Mouse (Mus musculus): ENCODE measurements around the gene Dnm1. TPM values are rescaled to one million over a fixed set of nuclear protein-coding genes. Genes with fewer than 3 reads are reported as not detected.

Dnm1 gene
- polyA plus RNA-seq, 1 experiment from 2014 or later = 7.0 TPM

DNA sequence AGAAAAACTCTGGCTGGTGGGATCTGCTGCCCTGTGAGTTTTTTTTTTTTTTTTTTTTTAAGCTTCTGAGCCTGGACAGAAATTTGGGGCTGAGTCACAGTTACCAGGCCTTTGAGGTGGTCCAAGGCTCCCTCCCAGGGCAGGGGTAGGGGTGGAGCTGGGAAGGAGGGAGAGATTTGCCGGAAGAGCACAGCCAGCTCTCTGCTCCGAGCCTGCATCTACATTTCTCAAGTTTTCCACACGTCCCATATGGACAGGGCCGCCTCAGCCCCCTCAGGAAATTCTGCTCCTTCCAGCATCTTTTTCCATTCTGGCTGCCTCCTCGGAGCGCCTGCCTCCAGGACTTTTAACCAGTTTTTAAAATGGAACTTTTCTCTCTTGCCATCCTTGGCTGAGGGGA, 23.6 kb downstream of the Dnm1 start:
- no peak overlapping the region for H3K4me2 ChIP-seq
- H3K4me1 ChIP-seq = no peaks in the 10 kb centered on the region
- no peak overlapping the region for H3K9ac ChIP-seq
- H3K4me3 ChIP-seq = no peak overlapping the region
- no peaks in the 10 kb centered on the region for H3K36me3 ChIP-seq
- no peak overlapping the region for H3K27ac ChIP-seq
- ATAC-seq (ENCODE audit: borderline replicate concordance, extremely low read depth, low FRiP score, low TSS enrichment) = no peak
- H3K9me3 ChIP-seq = no peaks in the 10 kb centered on the region
- H3K27me3 ChIP-seq = no peaks in the 10 kb centered on the region
- 50% methylated on average over 6 of the region's 6 CpGs for WGBS

DNA sequence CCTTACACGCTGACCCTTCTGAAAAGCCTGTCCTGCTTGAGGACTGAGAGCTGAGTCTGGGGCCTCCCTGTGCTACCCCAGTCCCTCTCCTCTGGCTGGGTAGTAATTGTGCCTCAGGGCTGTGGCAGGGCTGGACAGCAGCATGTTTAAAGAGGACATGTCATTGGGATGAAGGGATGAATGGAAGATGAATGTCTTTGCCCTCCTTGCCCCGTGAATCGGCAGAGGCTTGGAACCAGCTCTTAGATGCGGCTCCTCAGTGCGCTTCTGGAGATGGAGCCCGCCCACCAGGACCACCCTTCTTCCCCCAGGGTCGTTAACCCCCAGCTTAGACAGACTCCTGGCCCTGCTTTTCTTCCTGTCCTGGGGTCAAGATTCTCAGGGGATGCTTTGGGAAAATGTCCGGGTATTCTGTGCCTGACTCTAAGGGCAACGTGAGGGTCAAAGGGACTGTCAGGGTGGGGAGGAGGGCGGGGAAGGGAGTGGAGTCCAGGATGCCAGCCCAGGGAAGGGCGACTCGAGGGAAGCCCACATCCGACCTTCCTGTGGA, 24.2 kb downstream of the Dnm1 start:
- Histone ChIP-seq H3K4me2 (no peak overlapping the region), H3K4me1 (no peaks in the 10 kb centered on the region), H3K27me3 (no peaks in the 10 kb centered on the region), H3K4me3 (no peak overlapping the region), H3K27ac (no peak overlapping the region), H3K9ac (no peak overlapping the region), H3K36me3 (no peaks in the 10 kb centered on the region), H3K9me3 (no peaks in the 10 kb centered on the region)
- no peak for ATAC-seq (ENCODE audit: borderline replicate concordance, extremely low read depth, low FRiP score, low TSS enrichment)
- 40% methylated on average over 13 of the region's 13 CpGs for WGBS

DNA sequence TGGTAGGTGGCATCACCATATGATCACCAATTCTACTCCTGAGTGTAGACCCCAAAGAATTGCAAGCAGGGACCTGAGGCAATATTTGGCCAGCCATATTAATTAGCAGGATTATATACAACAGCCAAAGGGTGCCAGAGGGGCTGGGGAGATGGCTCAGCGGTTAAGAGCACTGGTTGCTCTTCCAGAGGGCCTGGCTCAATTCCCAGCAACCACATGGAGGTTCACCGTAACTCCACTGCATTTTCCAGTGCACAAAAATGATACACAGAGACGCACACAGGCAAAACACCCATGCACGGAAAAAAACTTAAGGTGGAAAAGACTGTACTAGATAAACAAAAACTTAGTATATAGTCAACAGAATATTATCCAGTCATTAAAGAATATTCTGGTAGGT, 25.9 kb downstream of the Dnm1 start:
- WGBS = 61% methylated on average over 4 of the region's 4 CpGs
- Histone ChIP-seq H3K9me3 (no peaks in the 10 kb centered on the region), H3K4me1 (no peaks in the 10 kb centered on the region), H3K27me3 (no peaks in the 10 kb centered on the region), H3K4me3 (no peak overlapping the region), H3K9ac (no peak overlapping the region), H3K27ac (no peak overlapping the region), H3K36me3 (no peaks in the 10 kb centered on the region), H3K4me2 (no peak overlapping the region)
- ATAC-seq (ENCODE audit: borderline replicate concordance, extremely low read depth, low FRiP score, low TSS enrichment) = no peak

DNA sequence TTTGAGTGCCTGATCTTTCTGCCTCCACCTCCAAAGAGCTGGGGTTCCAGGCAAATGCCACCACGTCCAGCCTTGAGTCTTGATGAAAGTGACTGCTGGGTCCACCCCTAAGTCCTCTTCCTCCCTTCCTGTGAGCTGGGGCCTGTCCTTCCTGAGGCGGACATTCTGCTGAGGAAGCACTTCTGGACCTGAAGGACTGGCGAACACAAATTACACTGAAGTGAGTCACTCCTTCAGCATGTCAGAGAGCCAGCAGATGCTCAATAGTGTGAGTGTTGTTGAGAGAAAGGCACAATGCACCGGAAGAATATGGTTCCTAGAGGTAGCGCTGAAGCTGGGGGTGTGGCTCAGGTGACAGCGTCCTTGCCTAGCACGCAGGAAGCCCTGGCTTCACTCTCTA, 27.8 kb downstream of the Dnm1 start:
- no peak for ATAC-seq (ENCODE audit: borderline replicate concordance, extremely low read depth, low FRiP score, low TSS enrichment)
- no peaks in the 10 kb centered on the region for H3K9me3 ChIP-seq
- 0 out of 2 replicates have a peak overlapping the region, but pooled peaks have one; percentile 1 for H3K27ac ChIP-seq
- no peak overlapping the region for H3K9ac ChIP-seq
- no peaks in the 10 kb centered on the region for H3K36me3 ChIP-seq
- H3K4me1 ChIP-seq = peaks cover 6% of the 10 kb centered on the region
- no peak overlapping the region for H3K4me3 ChIP-seq
- H3K4me2 ChIP-seq = no peak overlapping the region
- H3K27me3 ChIP-seq = no peaks in the 10 kb centered on the region
- 28% methylated on average over 7 of the region's 7 CpGs for WGBS

DNA sequence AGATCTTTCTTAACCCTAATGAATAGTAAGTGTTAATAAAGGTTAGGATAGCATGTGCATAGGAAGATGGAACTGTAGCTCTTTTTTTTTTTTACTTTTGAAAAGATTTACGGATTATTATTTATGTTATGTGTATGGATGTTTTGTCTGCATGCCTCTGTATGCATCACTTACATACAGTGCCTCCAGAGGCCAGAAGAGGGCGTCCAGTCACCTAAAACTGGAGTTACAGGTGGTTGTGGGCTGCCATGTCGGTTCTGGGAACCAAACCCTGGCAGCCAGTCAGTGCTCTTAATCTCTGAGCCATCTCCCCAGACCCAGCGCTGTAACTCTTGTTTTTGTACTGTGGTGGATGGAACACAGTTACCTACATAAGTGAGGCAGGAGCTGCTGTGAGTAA, 28.8 kb downstream of the Dnm1 start:
- Histone ChIP-seq H3K27me3 (no peaks in the 10 kb centered on the region), H3K27ac (no peak overlapping the region), H3K4me3 (no peak overlapping the region), H3K9me3 (no peaks in the 10 kb centered on the region), H3K36me3 (no peaks in the 10 kb centered on the region), H3K9ac (no peak overlapping the region), H3K4me1 (peaks cover 16% of the 10 kb centered on the region), H3K4me2 (no peak overlapping the region)
- 54% methylated on average over 4 of the region's 4 CpGs for WGBS
- no peak for ATAC-seq (ENCODE audit: borderline replicate concordance, extremely low read depth, low FRiP score, low TSS enrichment)

DNA sequence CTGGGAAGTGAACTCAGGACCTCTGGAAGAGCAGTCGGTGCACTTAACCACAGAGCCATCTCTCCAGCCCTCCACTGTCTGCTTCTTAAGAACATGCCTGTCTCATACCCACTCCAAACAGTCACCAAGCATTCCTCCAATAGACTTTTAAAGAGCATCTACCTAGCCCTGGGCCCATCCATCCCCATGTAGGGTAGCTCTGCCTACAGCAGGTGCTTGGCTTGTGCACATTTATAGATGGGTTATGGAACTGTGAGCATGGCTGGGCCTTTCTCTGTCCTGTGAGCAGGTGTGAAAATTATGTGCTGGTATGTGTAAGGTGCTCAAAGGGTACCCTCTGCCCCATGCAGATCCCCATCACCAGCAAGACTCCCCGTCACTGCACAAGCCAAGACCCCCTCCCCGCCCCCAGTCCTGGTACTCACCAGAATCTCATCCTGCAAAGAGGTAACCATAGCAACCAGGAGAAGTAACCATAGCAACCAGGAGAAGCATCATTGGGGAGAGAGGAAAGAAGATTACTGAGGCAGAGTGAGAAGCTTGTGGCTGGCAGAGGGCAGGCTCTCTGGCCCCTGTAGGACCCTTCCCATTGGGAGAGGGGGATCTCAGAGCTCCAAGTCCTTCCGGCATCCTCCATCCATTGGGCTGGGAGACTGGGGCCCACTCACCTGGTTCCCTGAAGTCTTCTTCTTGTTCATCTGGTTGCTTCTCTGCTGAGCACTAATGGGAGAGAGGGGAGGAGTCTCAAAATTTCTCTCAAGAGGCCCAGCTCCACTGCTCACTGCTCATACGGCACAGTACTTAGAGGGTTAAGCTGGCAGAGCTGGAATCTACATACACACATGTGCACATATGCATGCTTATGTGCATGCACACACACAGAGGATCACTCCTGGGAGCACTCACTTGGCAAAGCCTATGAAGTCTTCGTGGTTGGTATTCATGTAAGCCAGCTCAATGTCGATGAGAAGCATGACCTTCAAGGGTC, 30.1 kb downstream of the Dnm1 start:
- 78% methylated on average over 7 of the region's 7 CpGs for WGBS
- no peaks in the 10 kb centered on the region for H3K9me3 ChIP-seq
- H3K27ac ChIP-seq = no peak overlapping the region
- no peaks in the 10 kb centered on the region for H3K27me3 ChIP-seq
- no peak for ATAC-seq (ENCODE audit: borderline replicate concordance, extremely low read depth, low FRiP score, low TSS enrichment)
- H3K4me2 ChIP-seq = no peak overlapping the region
- no peaks in the 10 kb centered on the region for H3K36me3 ChIP-seq
- H3K4me1 ChIP-seq = peaks cover 27% of the 10 kb centered on the region
- no peak overlapping the region for H3K4me3 ChIP-seq
- no peak overlapping the region for H3K9ac ChIP-seq

DNA sequence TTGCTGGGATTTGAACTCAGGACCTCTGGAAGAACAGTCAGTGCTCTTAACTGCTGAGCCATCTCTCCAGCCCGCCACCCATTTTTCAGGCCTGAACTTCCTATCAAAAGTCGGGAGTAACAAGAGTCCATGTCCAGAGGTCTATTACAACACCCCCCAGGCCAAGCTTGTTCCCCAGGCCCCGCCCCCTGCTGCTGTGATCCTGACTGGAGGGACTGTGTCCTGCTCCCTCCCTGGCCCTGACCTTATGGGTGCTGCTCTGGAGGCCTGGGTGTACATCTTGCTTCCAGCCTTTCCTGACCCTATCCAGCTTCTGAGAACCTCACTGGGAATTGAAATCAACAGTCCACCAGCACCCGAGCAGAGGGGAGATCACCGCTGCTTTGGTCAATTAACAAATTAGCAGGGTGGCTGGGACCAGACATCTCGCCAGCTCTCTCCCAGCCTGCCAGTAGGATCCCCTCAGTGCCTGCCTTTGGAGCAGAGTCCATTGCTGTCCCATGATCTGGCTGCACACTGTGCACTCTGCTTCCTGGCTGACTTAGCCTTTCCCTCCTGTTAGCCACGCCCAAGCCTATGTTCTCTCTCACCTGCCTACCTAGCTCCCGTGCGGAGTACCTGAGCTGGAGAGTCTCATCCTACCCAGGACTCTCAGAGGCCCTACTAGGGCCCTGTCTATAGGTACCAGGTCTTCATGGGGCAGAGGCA, 31.4 kb downstream of the Dnm1 start:
- H3K27ac ChIP-seq = no peak overlapping the region
- ATAC-seq (ENCODE audit: borderline replicate concordance, extremely low read depth, low FRiP score, low TSS enrichment) = no peak
- no peak overlapping the region for H3K9ac ChIP-seq
- H3K4me2 ChIP-seq = no peak overlapping the region
- H3K27me3 ChIP-seq = no peaks in the 10 kb centered on the region
- no peak overlapping the region for H3K4me3 ChIP-seq
- H3K9me3 ChIP-seq = no peaks in the 10 kb centered on the region
- 66% methylated on average over 9 of the region's 9 CpGs for WGBS
- H3K4me1 ChIP-seq = peaks cover 40% of the 10 kb centered on the region
- no peaks in the 10 kb centered on the region for H3K36me3 ChIP-seq

DNA sequence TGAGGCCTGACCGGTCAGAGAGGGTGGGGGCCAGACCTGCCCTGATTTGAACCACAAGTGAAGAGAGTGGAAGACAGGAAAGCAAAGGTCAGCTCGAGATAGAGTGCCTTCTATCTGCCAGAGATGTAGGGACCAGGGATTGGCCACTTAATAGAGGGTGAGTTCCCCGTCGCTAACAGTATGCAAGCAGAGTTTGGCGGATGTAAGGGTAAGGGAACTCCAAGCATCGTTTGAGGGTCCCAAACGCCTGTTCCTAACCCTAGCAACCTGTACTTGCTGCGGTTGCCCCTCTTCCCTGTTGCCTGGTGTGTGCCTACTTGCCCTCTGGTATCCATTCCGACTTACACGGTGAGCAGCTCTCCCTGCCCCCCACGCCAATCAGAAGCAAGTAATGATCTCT, 32.4 kb downstream of the Dnm1 start:
- H3K4me3 ChIP-seq = no peak overlapping the region
- peak overlapping the region; percentile 95 for H3K27ac ChIP-seq
- ATAC-seq (ENCODE audit: borderline replicate concordance, extremely low read depth, low FRiP score, low TSS enrichment) = no peak
- H3K27me3 ChIP-seq = no peaks in the 10 kb centered on the region
- 67% methylated on average over 11 of the region's 11 CpGs for WGBS
- no peak overlapping the region for H3K9ac ChIP-seq
- no peak overlapping the region for H3K4me2 ChIP-seq
- no peaks in the 10 kb centered on the region for H3K9me3 ChIP-seq
- H3K4me1 ChIP-seq = peaks cover 49% of the 10 kb centered on the region
- H3K36me3 ChIP-seq = no peaks in the 10 kb centered on the region

DNA sequence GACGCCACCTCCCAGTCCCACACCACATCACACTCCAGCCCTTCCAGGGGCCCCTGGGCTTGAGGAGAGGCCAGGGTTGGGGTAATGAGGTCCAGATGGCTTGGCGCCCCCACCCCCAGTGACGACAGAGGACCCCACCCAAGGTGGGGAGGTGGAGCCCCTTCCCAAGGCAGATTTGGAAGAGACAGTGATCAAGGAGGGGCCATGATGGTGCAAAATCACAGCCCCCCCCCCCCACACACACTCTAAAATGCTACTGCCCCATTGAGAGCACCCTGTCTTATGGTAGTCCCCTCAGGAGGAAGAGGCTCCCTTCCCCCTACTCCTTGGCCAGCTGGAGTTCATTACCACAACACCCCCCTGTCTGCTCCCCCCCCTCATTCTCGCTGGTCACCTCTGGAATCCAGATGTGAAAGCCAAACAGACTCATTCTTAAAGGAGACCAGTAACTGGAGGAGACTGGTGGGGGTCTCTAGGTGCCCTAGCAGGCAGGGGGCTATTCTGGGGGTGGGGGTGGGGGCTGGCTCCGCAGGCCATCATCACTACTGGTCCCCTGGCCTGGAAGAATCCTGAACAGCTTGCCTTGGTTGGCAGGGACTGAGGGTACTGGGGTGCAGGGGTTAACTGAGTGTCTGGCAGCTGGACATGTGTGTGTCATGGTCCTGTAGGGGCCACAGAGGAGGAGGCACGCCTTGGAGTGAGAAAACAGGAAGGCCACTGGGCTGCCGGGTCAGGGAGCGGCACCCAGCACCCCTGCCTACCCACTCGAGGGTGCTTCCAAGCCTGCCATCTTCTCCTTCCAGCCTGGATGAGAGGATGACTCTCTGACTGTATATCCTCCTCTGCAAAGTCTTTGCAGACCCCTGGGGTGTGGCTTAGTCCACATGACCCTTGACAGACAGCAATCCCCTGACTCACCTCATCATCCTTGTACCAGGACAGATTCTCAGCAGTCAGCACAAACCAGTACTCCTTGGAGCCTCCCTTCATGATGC, 33.3 kb downstream of the Dnm1 start:
- peak overlapping the region; percentile 16; the same call in 1 of the 2 replicates for H3K4me3 ChIP-seq
- WGBS = 22% methylated on average over 9 of the region's 9 CpGs
- peak overlapping the region; percentile 95 for H3K27ac ChIP-seq
- no peak overlapping the region for H3K9ac ChIP-seq
- peaks cover 58% of the 10 kb centered on the region for H3K4me1 ChIP-seq
- ATAC-seq (ENCODE audit: borderline replicate concordance, extremely low read depth, low FRiP score, low TSS enrichment) = peak; percentile 55
- H3K4me2 ChIP-seq = peak overlapping the region; percentile 57
- H3K9me3 ChIP-seq = no peaks in the 10 kb centered on the region
- H3K36me3 ChIP-seq = no peaks in the 10 kb centered on the region
- no peaks in the 10 kb centered on the region for H3K27me3 ChIP-seq

DNA sequence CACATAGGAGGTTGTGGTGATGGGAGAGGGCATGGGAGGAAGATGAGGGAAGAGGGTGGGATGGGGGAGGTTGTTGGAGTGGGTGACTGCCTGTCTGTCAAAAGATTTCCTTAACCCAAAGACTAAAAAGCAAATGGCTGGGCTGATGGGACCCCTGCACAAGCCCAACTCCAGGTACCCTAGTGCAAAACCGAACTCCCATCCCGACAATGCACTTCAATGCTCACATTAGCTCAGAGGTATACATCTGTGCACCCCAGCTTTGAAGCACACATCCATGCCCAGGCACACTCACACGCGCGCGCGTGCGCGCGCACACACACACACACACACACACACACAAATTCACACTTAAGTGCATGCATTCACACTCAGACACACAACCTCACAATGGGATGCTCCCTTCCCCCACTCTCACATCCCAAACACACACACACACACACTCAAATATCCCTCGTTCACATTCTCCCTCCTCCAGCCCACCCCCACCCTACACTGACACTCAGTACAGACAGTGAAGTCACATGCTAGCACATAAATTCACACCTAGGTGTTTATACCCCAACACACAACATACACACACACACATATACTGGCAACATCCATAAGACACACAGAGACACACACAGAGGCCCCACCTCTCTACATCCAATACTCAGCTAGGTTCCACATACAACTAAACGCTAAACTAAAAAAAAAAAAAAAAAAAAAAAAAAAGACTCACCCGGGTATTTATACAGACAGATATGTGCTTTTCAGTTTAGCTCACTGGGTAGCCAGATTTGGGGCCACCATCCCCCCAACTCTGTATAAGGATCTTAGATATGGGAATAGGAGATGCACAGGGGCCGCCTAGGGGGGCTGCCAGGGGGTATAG, 34.2 kb downstream of the Dnm1 start:
- H3K4me1 ChIP-seq = peaks cover 60% of the 10 kb centered on the region

More for the DNA sequence above, 34.2 kb downstream of the Dnm1 start:
- Histone ChIP-seq H3K27me3 (no peaks in the 10 kb centered on the region), H3K9me3 (no peaks in the 10 kb centered on the region), H3K27ac (peak overlapping the region; percentile 95), H3K9ac (peak overlapping the region; percentile 60), H3K4me3 (peak overlapping the region; percentile 48), H3K36me3 (no peaks in the 10 kb centered on the region), H3K4me2 (peak overlapping the region; percentile 57)
- no peak for ATAC-seq (ENCODE audit: borderline replicate concordance, extremely low read depth, low FRiP score, low TSS enrichment)
- WGBS = 48% methylated on average over 14 of the region's 14 CpGs

Data from lung, embryonic 15.5 days (tissue).